8 mouse cellular contexts compared by ENCODE assay signal in genomic region chr14:20393205-20393913, GRCm38 (mm10). TPM values are rescaled to one million over a fixed set of nuclear protein-coding genes. Genes with fewer than 3 reads are reported as not detected.
A peak's percentile ranks its signal among the peaks of the same experiment; 100 is the strongest.
DNase-seq lines count a peak whose midpoint lies in the region; ATAC-seq lines count a peak whose summit lies in the region.

Gene Mrps16 (minus strand): TSS chr14:20393634.

- peak within 1 kb of the TSS; percentile 66 for H3K4me2 ChIP-seq in intestine, embryonic 14.5 days (ENCODE audit: low read length)

- peak; percentile 94 for ATAC-seq in intestine, embryonic 14.5 days (replicated peaks; ENCODE audit: low FRiP score, low TSS enrichment, low read depth)

- intact Hi-C loops in left cerebral cortex, postnatal 14 days (cut with DNase I), result loop anchor here (10.0 kb wide), 1 partner anchor 271 kb away; the partner anchor contains the start of gene Synpo2l

- no peaks in the 10 kb centered on the region for H3K27me3 ChIP-seq in intestine, embryonic 14.5 days (replicated peaks; ENCODE audit: control insufficient read depth, insufficient read depth, low read length)

- H3K4me3 ChIP-seq in intestine, embryonic 14.5 days (ENCODE audit: low read depth, low read length), result peak within 1 kb of the TSS; percentile 86

- peak within 1 kb of the TSS; percentile 86 for H3K9ac ChIP-seq in intestine, embryonic 14.5 days (ENCODE audit: low read length)

- H3K9me3 ChIP-seq in intestine, embryonic 14.5 days (ENCODE audit: control insufficient read depth, low read length), result no peaks in the 10 kb centered on the region

- under 1% methylated on average over 68 of the region's 68 CpGs for WGBS in intestine, embryonic 14.5 days

- H3K36me3 ChIP-seq in intestine, embryonic 14.5 days (ENCODE audit: control insufficient read depth, insufficient read depth, low read length), result peaks cover 20% of the 10 kb centered on the region

- 0 out of 2 replicates have a peak, but pooled peaks cover 9% of the 10 kb centered on the region for H3K4me1 ChIP-seq in intestine, embryonic 14.5 days (replicated peaks; ENCODE audit: control insufficient read depth, insufficient read depth, low read length)

- peak; percentile 84 to 85 for DNase-seq in adrenal gland, adult 18-20 months (ENCODE audit: low spot score in 2 of 2)
- peak; percentile 99 for DNase-seq in embryo, embryonic 11 days
- DNase-seq in gastrocnemius, postnatal 25 days, result peak; percentile 97
- DNase-seq in intestine, embryonic 14.5 days (ENCODE audit: low spot score), result peak; percentile 88
- DNase-seq in left cerebral cortex, postnatal 14 days (ENCODE audit: low spot score in 2 of 2), result peak; percentile 94 to 96
- peak; percentile 97 for DNase-seq in mesoderm, embryonic 11.5 days (ENCODE audit: low read depth, low spot score)
- DNase-seq in right cerebral cortex, postnatal 36 days (ENCODE audit: low spot score in 2 of 2), result peak; percentile 92 to 95
- peak; percentile 95 for DNase-seq in yolk sac, embryonic 10.5 days (ENCODE audit: low spot score)

- H3K27ac ChIP-seq in intestine, embryonic 14.5 days (ENCODE audit: low read depth), result peak within 1 kb of the TSS; percentile 82

RNA-seq across cellular contexts. Expression of gene Mrps16, which starts in this region (rescaled TPM):
- total RNA-seq in adrenal gland, adult 18-20 months (2021), result 10 to 100 TPM; 61.3 to 67.1 TPM
- total RNA-seq in gastrocnemius, postnatal 25 days (2021), result 10 to 100 TPM; 39.9 to 48.4 TPM
- polyA plus RNA-seq in intestine, embryonic 14.5 days (2014; fragmentation: Nextera tagmentation; extraction: Ambion mirVana), result 96.7 and 103 TPM in 2 replicates
- 10 to 100 TPM; 38.3 to 40.1 TPM for total RNA-seq in left cerebral cortex, postnatal 14 days (2021)

Comparison
In these comparisons a context has a peak if more than half of its experiments do, and no peak if none do; other contexts are left out.
1. Peak in every context shown above with its lines: DNase-seq, ATAC-seq, H3K4me3 ChIP-seq and H3K27ac ChIP-seq.